Mouse (Mus musculus) T-helper 17 cell (primary cell): ENCODE measurements at regions not wholly inside any gene's neighbourhood (a gene's known extent, or its start where the extent isn't known, plus 50 kb on each side); places are given as distances from the start of the nearest gene placed in this dataset.
"Not testable (repeated sequence)": the region's sequence is repeated elsewhere in the genome, so short reads cannot be mapped to it uniquely, and the experiment has no call there.

Source experiments
- in situ Hi-C, 2 experiments: fragments of 300-600 bp; cut with MboI, MseI; formaldehyde crosslinking; loops; 1 replicate in 1 of 2; 2 replicates in 1 of 2; pipeline ENCODE4 v1.15.1; 2025; ENCODE audit warnings: high pct_unique_total_duplicates in 2 of 2

GRCm38 (mm10) chr4:51868250-51868649 is 570.8 kb upstream of the Smc2 start:
- in situ Hi-C loops = no loop called here

GRCm38 (mm10) chr4:51868716-51869115 is 570.3 kb upstream of the Smc2 start:
- in situ Hi-C loops = not testable (repeated sequence)

GRCm38 (mm10) chr4:51885460-51885859 is 553.6 kb upstream of the Smc2 start:
- in situ Hi-C loops = no loop called here

GRCm38 (mm10) chr4:51889280-51889679 is 549.8 kb upstream of the Smc2 start:
- in situ Hi-C loops = no loop called here

- in situ Hi-C loops = no loop called here
These were observed 510.8 kb upstream of the Smc2 start for GRCm38 (mm10) chr4:51928245-51928644.

GRCm38 (mm10) chr4:51969751-51970150 is 469.3 kb upstream of the Smc2 start:
- in situ Hi-C loops = no loop called here

- in situ Hi-C loops = no loop called here
These were observed 460.1 kb upstream of the Smc2 start for GRCm38 (mm10) chr4:51978962-51979361.

- in situ Hi-C loops = no loop called here
These were observed 446.6 kb upstream of the Smc2 start for GRCm38 (mm10) chr4:51992482-51992881.

GRCm38 (mm10) chr4:52036765-52037353 is 402.2 kb upstream of the Smc2 start:
- in situ Hi-C loops = no loop called here

- in situ Hi-C loops = no loop called here
These were observed 395.6 kb upstream of the Smc2 start for GRCm38 (mm10) chr4:52043404-52043803.

- in situ Hi-C loops = no loop called here
These were observed 388.1 kb upstream of the Smc2 start for GRCm38 (mm10) chr4:52050948-52051347.

- in situ Hi-C loops = no loop called here
These were observed 383.0 kb upstream of the Smc2 start for GRCm38 (mm10) chr4:52056031-52056430.

GRCm38 (mm10) chr4:52060031-52060430 is 379.0 kb upstream of the Smc2 start:
- in situ Hi-C loops = no loop called here

GRCm38 (mm10) chr4:52099187-52099586 is 339.9 kb upstream of the Smc2 start:
- in situ Hi-C loops = no loop called here

- in situ Hi-C loops = no loop called here
These were observed 333.2 kb upstream of the Smc2 start for GRCm38 (mm10) chr4:52105887-52106286.

GRCm38 (mm10) chr4:52117765-52118290 is 321.2 kb upstream of the Smc2 start:
- in situ Hi-C loops = no loop called here

GRCm38 (mm10) chr4:52118439-52119072 is 320.5 kb upstream of the Smc2 start:
- in situ Hi-C loops = no loop called here

- in situ Hi-C loops = no loop called here
These were observed 286.4 kb upstream of the Smc2 start for GRCm38 (mm10) chr4:52152565-52153164.

GRCm38 (mm10) chr4:52176240-52176639 is 262.8 kb upstream of the Smc2 start:
- in situ Hi-C loops = loop anchor here in 1 of 2 experiments (25.0 kb wide), 1 partner anchor 411 kb away; the partner anchor contains the start of gene Toporsl

GRCm38 (mm10) chr4:52197777-52198176 is 241.3 kb upstream of the Smc2 start:
- in situ Hi-C loops = loop anchor here in 1 of 2 experiments (25.0 kb wide), 1 partner anchor 390 kb away; the partner anchor contains the start of gene Toporsl

GRCm38 (mm10) chr4:52210601-52211000 is 228.4 kb upstream of the Smc2 start:
- in situ Hi-C loops = no loop called here

GRCm38 (mm10) chr4:52211022-52211421 is 228.0 kb upstream of the Smc2 start:
- in situ Hi-C loops = no loop called here

- in situ Hi-C loops = no loop called here
These were observed 225.7 kb upstream of the Smc2 start for GRCm38 (mm10) chr4:52213363-52213762.
